In genomic region chr6:28421469-28422000, GRCm38 (mm10) we compare ENCODE assay signal across 7 mouse cellular contexts. TPM values are rescaled to one million over a fixed set of nuclear protein-coding genes. Genes with fewer than 3 reads are reported as not detected.
DNase-seq lines count a peak whose midpoint lies in the region; ATAC-seq and TF ChIP-seq lines count a peak whose summit lies in the region.

No protein-coding gene starts in this region.

- H3K9me3 ChIP-seq in embryonic facial prominence, embryonic 10.5 days, result no peaks in the 10 kb centered on the region
- H3K9me3 ChIP-seq in intestine, postnatal 0 days (ENCODE audit: control insufficient read depth), result no peaks in the 10 kb centered on the region
- no peaks in the 10 kb centered on the region for H3K9me3 ChIP-seq in midbrain, embryonic 12.5 days

- H3K36me3 ChIP-seq in embryonic facial prominence, embryonic 10.5 days (replicated peaks), result peaks cover 45% of the 10 kb centered on the region
- H3K36me3 ChIP-seq in intestine, postnatal 0 days (ENCODE audit: control insufficient read depth, insufficient read depth), result peaks cover 27% of the 10 kb centered on the region
- H3K36me3 ChIP-seq in midbrain, embryonic 12.5 days, result peaks cover 40% of the 10 kb centered on the region
- H3K36me3 ChIP-seq in small intestine, adult 2 months (ENCODE audit: control insufficient read depth, insufficient read depth, low read length), result peaks cover 30% of the 10 kb centered on the region

- H3K27ac ChIP-seq in embryonic facial prominence, embryonic 10.5 days (replicated peaks), result peak overlapping the region; percentile 75
- H3K27ac ChIP-seq in intestine, postnatal 0 days (ENCODE audit: low read depth, low read length), result peak overlapping the region; percentile 84
- H3K27ac ChIP-seq in midbrain, embryonic 12.5 days (replicated peaks), result peak overlapping the region; percentile 49
- peak overlapping the region; percentile 71 for H3K27ac ChIP-seq in small intestine, adult 2 months (ENCODE audit: insufficient read depth, low read depth, low read length)

- intact Hi-C loops in left cerebral cortex, postnatal 4 days (cut with DNase I), result no loop called here

- peak; percentile 95 for ATAC-seq in intestine, postnatal 0 days
- peak; percentile 83 for ATAC-seq in midbrain, embryonic 12.5 days (ENCODE audit: low FRiP score, low read depth)

- peak; percentile 74 for TF ChIP-seq POLR2A in small intestine, adult 2 months (IDR thresholded peaks at IDR 0.05; ENCODE audit: low read depth, low read length)

- peak overlapping the region; percentile 74 for H3K9ac ChIP-seq in intestine, postnatal 0 days (ENCODE audit: low read depth, low read length)
- peak overlapping the region; percentile 82 for H3K9ac ChIP-seq in midbrain, embryonic 12.5 days (replicated peaks)

- DNase-seq in adrenal gland, postnatal 10 days, result peak; percentile 98
- DNase-seq in embryonic facial prominence, embryonic 10.5 days (ENCODE audit: low spot score), result peak; percentile 94
- DNase-seq in gonadal fat pad, adult 2 months (ENCODE audit: low read depth), result peak; percentile 92
- peak; percentile 90 for DNase-seq in left cerebral cortex, postnatal 4 days

- peaks cover 41% of the 10 kb centered on the region for H3K4me1 ChIP-seq in embryonic facial prominence, embryonic 10.5 days
- 0 out of 2 replicates have a peak, but pooled peaks cover 7% of the 10 kb centered on the region for H3K4me1 ChIP-seq in intestine, postnatal 0 days (replicated peaks; ENCODE audit: control insufficient read depth, insufficient read depth, low read length)
- peaks cover 37% of the 10 kb centered on the region for H3K4me1 ChIP-seq in midbrain, embryonic 12.5 days
- peaks cover 22% of the 10 kb centered on the region for H3K4me1 ChIP-seq in small intestine, adult 2 months (ENCODE audit: control insufficient read depth, insufficient read depth, insufficient read length, low read length)

- peak; percentile 90 for TF ChIP-seq CTCF in intestine, postnatal 0 days (IDR thresholded peaks at IDR 0.05; ENCODE audit: low read depth)
- peak; percentile 84 for TF ChIP-seq CTCF in small intestine, adult 2 months (IDR thresholded peaks at IDR 0.05; ENCODE audit: extremely low read depth, insufficient read length, insufficient replicate concordance, low read depth, low read length)

- H3K27me3 ChIP-seq in embryonic facial prominence, embryonic 10.5 days (replicated peaks; ENCODE audit: low read depth, poor library complexity, severe bottlenecking), result no peaks in the 10 kb centered on the region
- H3K27me3 ChIP-seq in intestine, postnatal 0 days (replicated peaks; ENCODE audit: control insufficient read depth, insufficient read depth, low read length), result no peaks in the 10 kb centered on the region
- H3K27me3 ChIP-seq in midbrain, embryonic 12.5 days, result no peaks in the 10 kb centered on the region
- H3K27me3 ChIP-seq in small intestine, adult 2 months (ENCODE audit: control insufficient read depth, insufficient read depth, low read length), result no peaks in the 10 kb centered on the region

- peak overlapping the region; percentile 77 for H3K4me3 ChIP-seq in embryonic facial prominence, embryonic 10.5 days
- peak overlapping the region; percentile 69 for H3K4me3 ChIP-seq in intestine, postnatal 0 days (ENCODE audit: low read depth, low read length)
- H3K4me3 ChIP-seq in midbrain, embryonic 12.5 days, result peak overlapping the region; percentile 76
- H3K4me3 ChIP-seq in small intestine, adult 2 months (ENCODE audit: low read depth, low read length), result peak overlapping the region; percentile 69

- WGBS in embryonic facial prominence, embryonic 10.5 days, result under 1% methylated on average over 27 of the region's 27 CpGs
- under 1% methylated on average over 27 of the region's 27 CpGs for WGBS in intestine, postnatal 0 days
- under 1% methylated on average over 27 of the region's 27 CpGs for WGBS in midbrain, embryonic 12.5 days
- WGBS in small intestine, adult 2 months, result under 1% methylated on average over 27 of the region's 27 CpGs

- peak overlapping the region; percentile 96 for H3K4me2 ChIP-seq in intestine, postnatal 0 days (replicated peaks; ENCODE audit: low read depth)
- H3K4me2 ChIP-seq in midbrain, embryonic 12.5 days (replicated peaks), result peak overlapping the region; percentile 97

RNA-seq across cellular contexts. Expression of gene Arf5, which starts 1.8 kb away (rescaled TPM):
- 100 to 1,000 TPM; 178 to 190 TPM for total RNA-seq in adrenal gland, postnatal 10 days (2021)
- polyA plus RNA-seq in embryonic facial prominence, embryonic 10.5 days (2016; fragmentation: Nextera tagmentation; extraction: Ambion mirVana), result 265 and 287 TPM in 2 replicates
- polyA plus RNA-seq in gonadal fat pad, adult 2 months (2012; rRNA removed), result 317 and 337 TPM in 2 replicates
- 289 and 307 TPM in 2 replicates for polyA plus RNA-seq in intestine, postnatal 0 days (2015; fragmentation: Nextera tagmentation; extraction: Ambion mirVana)
- 100 to 1,000 TPM; 349 to 350 TPM for total RNA-seq in left cerebral cortex, postnatal 4 days (2021)
- polyA plus RNA-seq in midbrain, embryonic 12.5 days (2016; fragmentation: Nextera tagmentation; extraction: Ambion mirVana), result 318 and 320 TPM in 2 replicates
- polyA plus RNA-seq in small intestine, adult 2 months (2012; rRNA removed), result 564 and 1,346 TPM in 2 replicates

RNA-seq across cellular contexts. Expression of gene Fscn3, which starts 6.1 kb away (rescaled TPM):
- under 1 TPM in 1 of 2 experiments, not detected in 1; 0.27 TPM for total RNA-seq in adrenal gland, postnatal 10 days (2021)
- polyA plus RNA-seq in embryonic facial prominence, embryonic 10.5 days (2016; fragmentation: Nextera tagmentation; extraction: Ambion mirVana), result 0.08 TPM in 1 of 2 replicates, not detected in the other
- 2.7 and 4.6 TPM in 2 replicates for polyA plus RNA-seq in gonadal fat pad, adult 2 months (2012; rRNA removed)
- polyA plus RNA-seq in intestine, postnatal 0 days (2015; fragmentation: Nextera tagmentation; extraction: Ambion mirVana), result not detected in 2 replicates
- total RNA-seq in left cerebral cortex, postnatal 4 days (2021), result under 1 TPM in 1 of 2 experiments, not detected in 1; 0.36 TPM
- polyA plus RNA-seq in midbrain, embryonic 12.5 days (2016; fragmentation: Nextera tagmentation; extraction: Ambion mirVana), result not detected in 2 replicates
- polyA plus RNA-seq in small intestine, adult 2 months (2012; rRNA removed), result 0.41 TPM in 1 of 2 replicates, not detected in the other

RNA-seq across cellular contexts. Expression of gene Gcc1, which starts 6.7 kb away (rescaled TPM):
- 10 to 100 TPM; 12.2 to 12.7 TPM for total RNA-seq in adrenal gland, postnatal 10 days (2021)
- 10.2 and 11.3 TPM in 2 replicates for polyA plus RNA-seq in embryonic facial prominence, embryonic 10.5 days (2016; fragmentation: Nextera tagmentation; extraction: Ambion mirVana)
- polyA plus RNA-seq in gonadal fat pad, adult 2 months (2012; rRNA removed), result 7.2 and 8.9 TPM in 2 replicates
- polyA plus RNA-seq in intestine, postnatal 0 days (2015; fragmentation: Nextera tagmentation; extraction: Ambion mirVana), result 5.3 and 6.8 TPM in 2 replicates
- 10 to 100 TPM; 13.4 to 13.6 TPM for total RNA-seq in left cerebral cortex, postnatal 4 days (2021)
- polyA plus RNA-seq in midbrain, embryonic 12.5 days (2016; fragmentation: Nextera tagmentation; extraction: Ambion mirVana), result 15.3 and 16.1 TPM in 2 replicates
- polyA plus RNA-seq in small intestine, adult 2 months (2012; rRNA removed), result 5.6 and 6.3 TPM in 2 replicates

RNA-seq across cellular contexts. Expression of gene Zfp800, which starts 23.7 kb away (rescaled TPM):
- total RNA-seq in adrenal gland, postnatal 10 days (2021), result 10 to 100 TPM; 18.4 to 20.1 TPM
- 16.9 and 17.8 TPM in 2 replicates for polyA plus RNA-seq in embryonic facial prominence, embryonic 10.5 days (2016; fragmentation: Nextera tagmentation; extraction: Ambion mirVana)
- polyA plus RNA-seq in gonadal fat pad, adult 2 months (2012; rRNA removed), result 2.8 and 4.8 TPM in 2 replicates
- 19.2 and 19.3 TPM in 2 replicates for polyA plus RNA-seq in intestine, postnatal 0 days (2015; fragmentation: Nextera tagmentation; extraction: Ambion mirVana)
- 10 to 100 TPM; 18.0 to 19.8 TPM for total RNA-seq in left cerebral cortex, postnatal 4 days (2021)
- polyA plus RNA-seq in midbrain, embryonic 12.5 days (2016; fragmentation: Nextera tagmentation; extraction: Ambion mirVana), result 36.8 and 40.3 TPM in 2 replicates
- polyA plus RNA-seq in small intestine, adult 2 months (2012; rRNA removed), result 2.1 and 3.1 TPM in 2 replicates

RNA-seq across cellular contexts. Expression of gene Pax4, which starts 27.6 kb away (rescaled TPM):
- total RNA-seq in adrenal gland, postnatal 10 days (2021), result not detected
- 0.12 TPM in 1 of 2 replicates, not detected in the other for polyA plus RNA-seq in embryonic facial prominence, embryonic 10.5 days (2016; fragmentation: Nextera tagmentation; extraction: Ambion mirVana)
- polyA plus RNA-seq in gonadal fat pad, adult 2 months (2012; rRNA removed), result not detected in 2 replicates
- 0.37 and 1.3 TPM in 2 replicates for polyA plus RNA-seq in intestine, postnatal 0 days (2015; fragmentation: Nextera tagmentation; extraction: Ambion mirVana)
- total RNA-seq in left cerebral cortex, postnatal 4 days (2021), result not detected
- not detected in 2 replicates for polyA plus RNA-seq in midbrain, embryonic 12.5 days (2016; fragmentation: Nextera tagmentation; extraction: Ambion mirVana)
- 0.39 and 0.69 TPM in 2 replicates for polyA plus RNA-seq in small intestine, adult 2 months (2012; rRNA removed)

Comparison
In these comparisons a context has a peak if more than half of its experiments do, and no peak if none do; other contexts are left out.
1. Peak in every context shown above with its lines: DNase-seq, ATAC-seq, H3K4me3 ChIP-seq and H3K27ac ChIP-seq.